11 mouse cellular contexts compared by ENCODE assay signal in the genomic region with DNA sequence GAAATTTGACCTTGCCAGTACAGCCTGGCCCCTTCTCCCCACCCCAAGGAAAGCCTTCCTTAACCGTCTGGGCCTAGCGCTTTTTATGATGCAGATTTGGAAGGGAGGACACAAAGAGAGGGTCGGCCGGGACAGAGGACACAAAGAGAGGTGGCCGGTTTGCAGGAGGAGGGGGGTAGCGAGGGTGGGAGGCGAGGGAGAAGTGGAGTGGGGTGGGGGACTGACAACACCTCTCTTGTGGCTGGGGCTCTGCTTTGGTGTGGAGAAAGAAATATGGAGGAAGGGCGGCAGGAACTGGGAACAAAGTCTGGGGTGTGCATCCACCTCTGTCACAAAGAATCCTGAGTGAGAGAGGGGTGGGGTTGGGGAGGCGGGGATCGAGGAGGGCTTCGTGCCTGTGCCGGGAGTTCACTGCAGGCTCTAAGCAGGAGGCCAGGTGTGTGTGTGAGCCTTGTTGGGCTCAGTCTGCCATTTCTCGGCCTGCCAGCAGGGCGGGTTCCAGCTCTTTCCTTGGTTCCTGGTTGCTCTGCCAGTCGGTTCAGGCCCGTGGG.
DNase-seq lines count a peak whose midpoint lies in the region; ATAC-seq and TF ChIP-seq lines count a peak whose summit lies in the region.
"Had no signal": no experiment of that assay in that cellular context is flagged by ENCODE, and none has a peak within 500 bp of the region (broad histone marks: within the 10 kb centered on the region; RNA-seq: fewer than 3 reads in every experiment).

No protein-coding gene starts in this region.

- H3K9ac ChIP-seq in kidney, postnatal 0 days (ENCODE audit: low read depth, low read length), result no peak overlapping the region
- H3K9ac ChIP-seq in kidney, embryonic 15.5 days, result no peak overlapping the region
- H3K9ac ChIP-seq in embryonic facial prominence, embryonic 11.5 days (replicated peaks; ENCODE audit: low read length), result peak overlapping the region; percentile 15; the same call in 1 of the 2 replicates
- H3K9ac ChIP-seq in hindbrain, embryonic 15.5 days, result no peak overlapping the region
- H3K9ac ChIP-seq in midbrain, embryonic 16.5 days (ENCODE audit: low read depth, low read length), result no peak overlapping the region
- H3K9ac ChIP-seq: liver, embryonic 13.5 days had no signal

- H3K9me3 ChIP-seq in kidney, postnatal 0 days (replicated peaks; ENCODE audit: low read length), result no peaks in the 10 kb centered on the region
- H3K9me3 ChIP-seq in kidney, embryonic 15.5 days (replicated peaks), result no peaks in the 10 kb centered on the region
- no peaks in the 10 kb centered on the region for H3K9me3 ChIP-seq in embryonic facial prominence, embryonic 11.5 days (replicated peaks; ENCODE audit: control insufficient read depth, low read length)
- H3K9me3 ChIP-seq in hindbrain, embryonic 15.5 days, result no peaks in the 10 kb centered on the region
- H3K9me3 ChIP-seq in midbrain, embryonic 16.5 days (replicated peaks; ENCODE audit: control insufficient read depth, low read length, poor library complexity, severe bottlenecking), result no peaks in the 10 kb centered on the region
- H3K9me3 ChIP-seq: liver, embryonic 13.5 days had no signal

- 0 out of 2 replicates have a peak, but pooled peaks have one; percentile 5 for TF ChIP-seq CTCF in kidney, postnatal 0 days (IDR thresholded peaks at IDR 0.05; ENCODE audit: low read depth)

- no peaks in the 10 kb centered on the region for H3K27me3 ChIP-seq in kidney, postnatal 0 days (ENCODE audit: insufficient read depth, low read length)
- H3K27me3 ChIP-seq in kidney, embryonic 15.5 days, result peaks cover 5% of the 10 kb centered on the region; the same call in 1 of the 2 replicates
- no peaks in the 10 kb centered on the region; the same call in 1 of the 2 replicates for H3K27me3 ChIP-seq in embryonic facial prominence, embryonic 11.5 days (ENCODE audit: control insufficient read depth, insufficient read depth, low read length)
- H3K27me3 ChIP-seq in hindbrain, embryonic 15.5 days, result no peaks in the 10 kb centered on the region
- no peaks in the 10 kb centered on the region for H3K27me3 ChIP-seq in midbrain, embryonic 16.5 days (ENCODE audit: control insufficient read depth, insufficient read depth, low read depth, low read length)
- H3K27me3 ChIP-seq: liver, embryonic 13.5 days had no signal

- no peak for ATAC-seq in kidney, postnatal 0 days (replicated peaks; ENCODE audit: low FRiP score, low read depth)
- no peak for ATAC-seq in kidney, embryonic 15.5 days (replicated peaks; ENCODE audit: low FRiP score)
- peak; percentile 74 for ATAC-seq in embryonic facial prominence, embryonic 11.5 days (replicated peaks; ENCODE audit: insufficient number of reproducible peaks, low FRiP score, low TSS enrichment, low read depth)
- ATAC-seq in hindbrain, embryonic 15.5 days (ENCODE audit: low FRiP score, low read depth), result peak; percentile 65; the same call in 1 of the 2 replicates
- peak; percentile 83 for ATAC-seq in midbrain, embryonic 16.5 days

- H3K4me3 ChIP-seq in kidney, postnatal 0 days (replicated peaks; ENCODE audit: low read depth, low read length), result no peak overlapping the region
- no peak overlapping the region for H3K4me3 ChIP-seq in kidney, embryonic 15.5 days (replicated peaks)
- H3K4me3 ChIP-seq in embryonic facial prominence, embryonic 11.5 days (ENCODE audit: low read depth, low read length), result no peak overlapping the region
- H3K4me3 ChIP-seq in hindbrain, embryonic 15.5 days, result no peak overlapping the region
- no peak overlapping the region for H3K4me3 ChIP-seq in midbrain, embryonic 16.5 days (ENCODE audit: low read depth, low read length)
- H3K4me3 ChIP-seq: liver, embryonic 13.5 days had no signal

- DNase-seq in kidney, postnatal 0 days (ENCODE audit: low spot score), result no peak
- DNase-seq in embryonic facial prominence, embryonic 11.5 days (ENCODE audit: low spot score), result peak; percentile 59
- DNase-seq in right cerebral cortex, adult 2 months (ENCODE audit: low spot score in 2 of 2), result no peak
- DNase-seq in urinary bladder, adult 18-20 months (ENCODE audit: low spot score in 2 of 2), result no peak
- DNase-seq in cerebellum, postnatal 14 days, result no peak
- DNase-seq: cerebellum, postnatal 36 days; heart, adult 11 months; liver, embryonic 13.5 days had no signal

- H3K4me2 ChIP-seq in kidney, postnatal 0 days (ENCODE audit: low read length), result no peak overlapping the region
- no peak overlapping the region for H3K4me2 ChIP-seq in kidney, embryonic 15.5 days
- peak overlapping the region; percentile 13; the same call in 1 of the 2 replicates for H3K4me2 ChIP-seq in embryonic facial prominence, embryonic 11.5 days (ENCODE audit: low read depth, low read length)
- no peak overlapping the region for H3K4me2 ChIP-seq in hindbrain, embryonic 15.5 days
- no peak overlapping the region for H3K4me2 ChIP-seq in midbrain, embryonic 16.5 days (ENCODE audit: low read length)
- H3K4me2 ChIP-seq: liver, embryonic 13.5 days had no signal

- no peak overlapping the region for H3K27ac ChIP-seq in kidney, postnatal 0 days
- no peak overlapping the region for H3K27ac ChIP-seq in kidney, embryonic 15.5 days
- H3K27ac ChIP-seq in embryonic facial prominence, embryonic 11.5 days (replicated peaks; ENCODE audit: low read depth, low read length), result peak overlapping the region; percentile 9; the same call in 1 of the 2 replicates
- no peak overlapping the region for H3K27ac ChIP-seq in hindbrain, embryonic 15.5 days (replicated peaks)
- no peak overlapping the region for H3K27ac ChIP-seq in midbrain, embryonic 16.5 days (ENCODE audit: low read length)
- H3K27ac ChIP-seq: liver, embryonic 13.5 days had no signal

- H3K36me3 ChIP-seq in kidney, postnatal 0 days (ENCODE audit: insufficient read depth, low read length), result no peaks in the 10 kb centered on the region
- no peaks in the 10 kb centered on the region for H3K36me3 ChIP-seq in kidney, embryonic 15.5 days
- no peaks in the 10 kb centered on the region for H3K36me3 ChIP-seq in embryonic facial prominence, embryonic 11.5 days (replicated peaks; ENCODE audit: control insufficient read depth, insufficient read depth, low read depth, low read length)
- no peaks in the 10 kb centered on the region for H3K36me3 ChIP-seq in hindbrain, embryonic 15.5 days
- no peaks in the 10 kb centered on the region for H3K36me3 ChIP-seq in midbrain, embryonic 16.5 days (ENCODE audit: control insufficient read depth, insufficient read depth, low read length)
- H3K36me3 ChIP-seq: liver, embryonic 13.5 days had no signal

- no peaks in the 10 kb centered on the region for H3K4me1 ChIP-seq in kidney, postnatal 0 days (replicated peaks; ENCODE audit: insufficient read depth, low read length)
- peaks cover 7% of the 10 kb centered on the region; the same call in 1 of the 2 replicates for H3K4me1 ChIP-seq in kidney, embryonic 15.5 days
- H3K4me1 ChIP-seq in embryonic facial prominence, embryonic 11.5 days (ENCODE audit: control insufficient read depth, insufficient read depth, low read length), result no peaks in the 10 kb centered on the region
- peaks cover 6% of the 10 kb centered on the region for H3K4me1 ChIP-seq in hindbrain, embryonic 15.5 days (replicated peaks)
- peaks cover 5% of the 10 kb centered on the region; the same call in 1 of the 2 replicates for H3K4me1 ChIP-seq in midbrain, embryonic 16.5 days (ENCODE audit: control insufficient read depth, insufficient read depth, low read length)

- 31% methylated on average over 16 of the region's 16 CpGs for WGBS in kidney, postnatal 0 days
- WGBS in kidney, embryonic 15.5 days, result 23% methylated on average over 16 of the region's 16 CpGs
- WGBS in embryonic facial prominence, embryonic 11.5 days, result 13% methylated on average over 16 of the region's 16 CpGs
- 12% methylated on average over 16 of the region's 16 CpGs for WGBS in hindbrain, embryonic 15.5 days
- WGBS in midbrain, embryonic 16.5 days, result 5% methylated on average over 15 of the region's 16 CpGs

Comparison
In these comparisons a context has a peak if more than half of its experiments do, and no peak if none do; other contexts are left out.
1. ATAC-seq: peak in embryonic facial prominence, embryonic 11.5 days (single experiment), hindbrain, embryonic 15.5 days (single experiment) and midbrain, embryonic 16.5 days (single experiment); none in kidney, postnatal 0 days (single experiment) and kidney, embryonic 15.5 days (single experiment).